Mouse (Mus musculus) urinary bladder, postnatal 10 days (tissue): ENCODE data around the gene Stmnd1.
"Not testable (repeated sequence)": the region's sequence is repeated elsewhere in the genome, so short reads cannot be mapped to it uniquely, and the experiment has no call there.

Experiments
- DNase-seq: peaks from one replicate; pipeline ENCODE4 v3.0.0; 2022; ENCODE audit warnings: low spot score

Gene Stmnd1

GRCm38 (mm10) chr13:46290537-46290936 lies 17.0 kb downstream of the Stmnd1 start:
- no peak for DNase-seq

- DNase-seq, result no peak
These were observed 20.8 kb downstream of the Stmnd1 start for GRCm38 (mm10) chr13:46294365-46294764.

- DNase-seq, result no peak
These were observed 24.2 kb downstream of the Stmnd1 start for GRCm38 (mm10) chr13:46297701-46298100.

- DNase-seq, result no peak
These were observed 37.3 kb downstream of the Stmnd1 start for GRCm38 (mm10) chr13:46310790-46311189.

- DNase-seq, result no peak
These were observed 39.7 kb downstream of the Stmnd1 start for GRCm38 (mm10) chr13:46313176-46313575.

- no peak for DNase-seq
These were observed 41.6 kb downstream of the Stmnd1 start for GRCm38 (mm10) chr13:46315165-46315564.

- DNase-seq, result no peak
These were observed 52.9 kb downstream of the Stmnd1 start for GRCm38 (mm10) chr13:46326351-46326985.

- DNase-seq, result no peak
These were observed 61.5 kb downstream of the Stmnd1 start for GRCm38 (mm10) chr13:46335020-46335419.

GRCm38 (mm10) chr13:46336281-46336680 lies 62.8 kb downstream of the Stmnd1 start:
- not testable (repeated sequence) for DNase-seq

- no peak for DNase-seq
These were observed 64.3 kb downstream of the Stmnd1 start for GRCm38 (mm10) chr13:46337791-46338190.

- DNase-seq, result no peak
These were observed 66.4 kb downstream of the Stmnd1 start for GRCm38 (mm10) chr13:46339954-46340353.

- no peak for DNase-seq
These were observed 67.1 kb downstream of the Stmnd1 start for GRCm38 (mm10) chr13:46340583-46340982.

GRCm38 (mm10) chr13:46341419-46341818 lies 67.9 kb downstream of the Stmnd1 start:
- DNase-seq, result no peak

- DNase-seq, result no peak
These were observed 69.7 kb downstream of the Stmnd1 start for GRCm38 (mm10) chr13:46343226-46343625.

GRCm38 (mm10) chr13:46346830-46347512 lies 73.5 kb downstream of the Stmnd1 start:
- DNase-seq, result no peak

- DNase-seq, result no peak
These were observed 76.1 kb downstream of the Stmnd1 start for GRCm38 (mm10) chr13:46349664-46350063.
